Mouse (Mus musculus): ENCODE results near the gene Maco1. TPM values are rescaled to one million over a fixed set of nuclear protein-coding genes. Genes with fewer than 3 reads are reported as not detected.
"Not testable (repeated sequence)": the region's sequence is repeated elsewhere in the genome, so short reads cannot be mapped to it uniquely, and the experiment has no call there.

Maco1 gene
- polyA plus RNA-seq, 1 experiment from 2014 or later = 37.1 TPM

- no peak overlapping the region for H3K27ac ChIP-seq (replicated peaks; ENCODE audit: low read depth, low read length)
- no peak for DNase-seq (ENCODE audit: low spot score)
- 96% methylated on average over 1 of the region's 1 CpGs for WGBS
Measured at GRCm38 (mm10) chr4:134840231-134840630, 12.9 kb downstream of the Maco1 start.

GRCm38 (mm10) chr4:134838706-134839105, 14.4 kb downstream of the Maco1 start:
- DNase-seq (ENCODE audit: low spot score); H3K4me2 ChIP-seq (ENCODE audit: low read depth, low read length); H3K9ac ChIP-seq (ENCODE audit: low read depth, low read length); H3K27ac ChIP-seq (replicated peaks; ENCODE audit: low read depth, low read length); H3K27me3 ChIP-seq (replicated peaks; ENCODE audit: control insufficient read depth, insufficient read depth, low read length); H3K4me3 ChIP-seq (ENCODE audit: low read depth, low read length); H3K9me3 ChIP-seq (ENCODE audit: control insufficient read depth, low read length); H3K36me3 ChIP-seq (ENCODE audit: control insufficient read depth, insufficient read depth, low read length); H3K4me1 ChIP-seq (ENCODE audit: control insufficient read depth, insufficient read depth, low read length); ATAC-seq (ENCODE audit: low read depth): not testable (repeated sequence)
- WGBS = 83% methylated on average over 3 of the region's 3 CpGs

More at GRCm38 (mm10) chr4:134840231-134840630, 12.9 kb downstream of the Maco1 start:
- Histone ChIP-seq H3K36me3 (ENCODE audit: control insufficient read depth, insufficient read depth, low read length) (peaks cover 6% of the 10 kb centered on the region; the same call in 1 of the 2 replicates), H3K4me3 (ENCODE audit: low read depth, low read length) (no peak overlapping the region), H3K9me3 (ENCODE audit: control insufficient read depth, low read length) (no peaks in the 10 kb centered on the region), H3K27me3 (replicated peaks; ENCODE audit: control insufficient read depth, insufficient read depth, low read length) (no peaks in the 10 kb centered on the region), H3K4me1 (ENCODE audit: control insufficient read depth, insufficient read depth, low read length) (no peaks in the 10 kb centered on the region), H3K4me2 (ENCODE audit: low read depth, low read length) (no peak overlapping the region), H3K9ac (ENCODE audit: low read depth, low read length) (no peak overlapping the region)
- no peak for ATAC-seq (ENCODE audit: low read depth)

DNA sequence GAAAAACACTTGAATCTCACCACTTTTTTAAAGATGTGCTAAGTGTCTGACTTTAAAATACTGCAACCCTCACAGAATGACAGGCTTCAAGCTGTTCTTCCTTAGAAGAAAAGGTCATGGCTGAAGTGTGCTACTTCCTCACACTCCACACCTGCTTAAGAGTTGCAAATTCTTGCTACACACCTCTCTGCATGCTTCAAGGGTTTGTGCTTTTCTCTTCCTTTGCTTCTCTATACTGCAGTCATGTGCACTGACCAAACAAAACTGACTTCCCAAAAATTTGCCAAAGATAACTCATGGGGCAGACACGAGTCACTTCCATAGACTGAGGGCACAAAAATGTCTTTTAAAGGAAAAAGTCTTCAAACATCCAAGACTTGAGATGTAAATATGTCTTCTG, 14.9 kb downstream of the Maco1 start:
- no peaks in the 10 kb centered on the region for H3K27me3 ChIP-seq (replicated peaks; ENCODE audit: control insufficient read depth, insufficient read depth, low read length)
- no peak for DNase-seq (ENCODE audit: low spot score)
- H3K36me3 ChIP-seq (ENCODE audit: control insufficient read depth, insufficient read depth, low read length) = peaks cover 6% of the 10 kb centered on the region
- 67% methylated on average over 1 of the region's 1 CpGs for WGBS
- no peak overlapping the region for H3K4me2 ChIP-seq (ENCODE audit: low read depth, low read length)
- H3K4me3 ChIP-seq (ENCODE audit: low read depth, low read length) = no peak overlapping the region
- H3K9ac ChIP-seq (ENCODE audit: low read depth, low read length) = no peak overlapping the region
- no peaks in the 10 kb centered on the region for H3K9me3 ChIP-seq (ENCODE audit: control insufficient read depth, low read length)
- no peak for ATAC-seq (ENCODE audit: low read depth)
- H3K4me1 ChIP-seq (ENCODE audit: control insufficient read depth, insufficient read depth, low read length) = no peaks in the 10 kb centered on the region
- H3K27ac ChIP-seq (replicated peaks; ENCODE audit: low read depth, low read length) = no peak overlapping the region

GRCm38 (mm10) chr4:134835486-134835885, 17.7 kb downstream of the Maco1 start:
- ATAC-seq (ENCODE audit: low read depth) (no peak), DNase-seq (ENCODE audit: low spot score) (no peak)
- H3K4me2 ChIP-seq (ENCODE audit: low read depth, low read length) = no peak overlapping the region
- H3K4me3 ChIP-seq (ENCODE audit: low read depth, low read length) = no peak overlapping the region
- H3K27me3 ChIP-seq (replicated peaks; ENCODE audit: control insufficient read depth, insufficient read depth, low read length) = no peaks in the 10 kb centered on the region
- 86% methylated on average over 4 of the region's 4 CpGs for WGBS
- H3K36me3 ChIP-seq (ENCODE audit: control insufficient read depth, insufficient read depth, low read length) = peaks cover 27% of the 10 kb centered on the region
- H3K27ac ChIP-seq (replicated peaks; ENCODE audit: low read depth, low read length) = no peak overlapping the region
- H3K4me1 ChIP-seq (ENCODE audit: control insufficient read depth, insufficient read depth, low read length) = no peaks in the 10 kb centered on the region
- H3K9me3 ChIP-seq (ENCODE audit: control insufficient read depth, low read length) = no peaks in the 10 kb centered on the region
- H3K9ac ChIP-seq (ENCODE audit: low read depth, low read length) = no peak overlapping the region

- Histone ChIP-seq H3K27ac (replicated peaks; ENCODE audit: low read depth, low read length) (no peak overlapping the region), H3K4me2 (ENCODE audit: low read depth, low read length) (no peak overlapping the region), H3K4me1 (ENCODE audit: control insufficient read depth, insufficient read depth, low read length) (no peaks in the 10 kb centered on the region), H3K9ac (ENCODE audit: low read depth, low read length) (no peak overlapping the region), H3K36me3 (ENCODE audit: control insufficient read depth, insufficient read depth, low read length) (peaks cover 54% of the 10 kb centered on the region), H3K4me3 (ENCODE audit: low read depth, low read length) (no peak overlapping the region), H3K27me3 (replicated peaks; ENCODE audit: control insufficient read depth, insufficient read depth, low read length) (no peaks in the 10 kb centered on the region), H3K9me3 (ENCODE audit: control insufficient read depth, low read length) (no peaks in the 10 kb centered on the region)
- ATAC-seq (ENCODE audit: low read depth) = no peak
- 87% methylated on average over 3 of the region's 3 CpGs for WGBS
- DNase-seq (ENCODE audit: low spot score) = no peak
Measured at GRCm38 (mm10) chr4:134831934-134832333, 21.2 kb downstream of the Maco1 start.

DNA sequence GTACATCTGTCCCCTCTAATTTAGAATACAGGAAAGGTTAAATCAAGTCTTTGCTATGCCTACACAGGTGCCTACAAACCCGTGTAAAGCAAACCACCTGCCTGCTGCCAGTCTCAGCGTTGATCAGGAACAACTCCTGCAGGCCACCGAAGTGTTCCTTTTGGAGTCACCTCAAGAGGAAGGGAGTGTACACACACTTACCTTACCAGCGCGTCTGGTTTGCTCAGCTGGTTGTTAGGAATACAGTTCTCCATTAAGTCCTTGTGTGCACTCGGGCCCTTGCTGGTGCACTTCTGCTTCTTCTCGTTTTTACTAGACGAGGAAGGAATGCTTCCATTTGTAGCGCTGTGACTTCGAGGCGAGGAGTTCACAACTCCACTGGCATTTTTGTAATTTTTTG, 25.3 kb downstream of the Maco1 start:
- no peak overlapping the region for H3K27ac ChIP-seq (replicated peaks; ENCODE audit: low read depth, low read length)

GRCm38 (mm10) chr4:134826348-134826747, 26.8 kb downstream of the Maco1 start:
- Histone ChIP-seq H3K27me3 (replicated peaks; ENCODE audit: control insufficient read depth, insufficient read depth, low read length) (no peaks in the 10 kb centered on the region), H3K4me3 (ENCODE audit: low read depth, low read length) (no peak overlapping the region), H3K9ac (ENCODE audit: low read depth, low read length) (no peak overlapping the region), H3K4me2 (ENCODE audit: low read depth, low read length) (no peak overlapping the region), H3K9me3 (ENCODE audit: control insufficient read depth, low read length) (no peaks in the 10 kb centered on the region), H3K36me3 (ENCODE audit: control insufficient read depth, insufficient read depth, low read length) (peaks cover 55% of the 10 kb centered on the region), H3K27ac (replicated peaks; ENCODE audit: low read depth, low read length) (no peak overlapping the region), H3K4me1 (ENCODE audit: control insufficient read depth, insufficient read depth, low read length) (peaks cover 6% of the 10 kb centered on the region; the same call in 1 of the 2 replicates)
- DNase-seq (ENCODE audit: low spot score) (no peak), ATAC-seq (ENCODE audit: low read depth) (no peak)

More for the DNA sequence above, 25.3 kb downstream of the Maco1 start:
- H3K4me2 ChIP-seq (ENCODE audit: low read depth, low read length) = no peak overlapping the region
- H3K9ac ChIP-seq (ENCODE audit: low read depth, low read length) = no peak overlapping the region
- ATAC-seq (ENCODE audit: low read depth) (no peak), DNase-seq (ENCODE audit: low spot score) (no peak)
- H3K36me3 ChIP-seq (ENCODE audit: control insufficient read depth, insufficient read depth, low read length) = peaks cover 67% of the 10 kb centered on the region
- H3K4me1 ChIP-seq (ENCODE audit: control insufficient read depth, insufficient read depth, low read length) = peaks cover 6% of the 10 kb centered on the region; the same call in 1 of the 2 replicates
- no peaks in the 10 kb centered on the region for H3K27me3 ChIP-seq (replicated peaks; ENCODE audit: control insufficient read depth, insufficient read depth, low read length)
- WGBS = 85% methylated on average over 11 of the region's 11 CpGs
- no peak overlapping the region for H3K4me3 ChIP-seq (ENCODE audit: low read depth, low read length)
- H3K9me3 ChIP-seq (ENCODE audit: control insufficient read depth, low read length) = no peaks in the 10 kb centered on the region

- H3K4me2 ChIP-seq (ENCODE audit: low read depth, low read length); H3K4me1 ChIP-seq (ENCODE audit: control insufficient read depth, insufficient read depth, low read length); H3K27me3 ChIP-seq (replicated peaks; ENCODE audit: control insufficient read depth, insufficient read depth, low read length); H3K27ac ChIP-seq (replicated peaks; ENCODE audit: low read depth, low read length); H3K4me3 ChIP-seq (ENCODE audit: low read depth, low read length); H3K9ac ChIP-seq (ENCODE audit: low read depth, low read length); DNase-seq (ENCODE audit: low spot score); H3K9me3 ChIP-seq (ENCODE audit: control insufficient read depth, low read length); ATAC-seq (ENCODE audit: low read depth): not testable (repeated sequence)
- H3K36me3 ChIP-seq (ENCODE audit: control insufficient read depth, insufficient read depth, low read length) = peaks cover 52% of the 10 kb centered on the region
- WGBS = 98% methylated on average over 9 of the region's 11 CpGs
Measured at GRCm38 (mm10) chr4:134825864-134826263, 27.3 kb downstream of the Maco1 start.

DNA sequence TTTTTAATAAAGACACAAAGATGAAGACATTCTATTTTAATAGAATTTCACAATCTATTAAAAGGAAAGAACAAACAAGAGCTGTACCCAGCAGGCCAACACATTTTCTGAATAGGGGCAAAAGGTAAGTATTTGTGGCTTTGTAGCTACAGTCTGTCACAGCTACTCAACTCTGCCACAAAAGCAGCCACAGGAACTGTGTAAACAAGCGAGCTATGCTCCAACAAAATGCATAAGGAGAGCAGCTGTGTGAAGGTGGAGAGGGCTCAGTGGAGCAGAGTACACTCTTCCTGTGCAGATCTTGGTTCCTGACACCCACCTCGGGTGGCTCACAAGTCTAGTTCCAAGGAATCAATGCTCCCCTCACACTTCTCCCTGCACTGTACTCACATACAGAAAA, 29.6 kb downstream of the Maco1 start:
- ATAC-seq (ENCODE audit: low read depth) (no peak), DNase-seq (ENCODE audit: low spot score) (peak; percentile 40)
- H3K4me2 ChIP-seq (ENCODE audit: low read depth, low read length) = no peak overlapping the region
- H3K9ac ChIP-seq (ENCODE audit: low read depth, low read length) = no peak overlapping the region
- 61% methylated on average over 2 of the region's 2 CpGs for WGBS
- peaks cover 44% of the 10 kb centered on the region for H3K36me3 ChIP-seq (ENCODE audit: control insufficient read depth, insufficient read depth, low read length)
- no peaks in the 10 kb centered on the region for H3K9me3 ChIP-seq (ENCODE audit: control insufficient read depth, low read length)
- H3K4me1 ChIP-seq (ENCODE audit: control insufficient read depth, insufficient read depth, low read length) = peaks cover 6% of the 10 kb centered on the region; the same call in 1 of the 2 replicates
- no peak overlapping the region for H3K4me3 ChIP-seq (ENCODE audit: low read depth, low read length)
- H3K27ac ChIP-seq (replicated peaks; ENCODE audit: low read depth, low read length) = peak overlapping the region; percentile 58
- no peaks in the 10 kb centered on the region for H3K27me3 ChIP-seq (replicated peaks; ENCODE audit: control insufficient read depth, insufficient read depth, low read length)

Measured in embryonic facial prominence, embryonic 14.5 days (tissue).